Mouse (Mus musculus): ENCODE measurements around the gene Coq10a.

GRCm38 (mm10) chr10:128401638-128402037, 32.8 kb upstream of the Coq10a start:
- TF ChIP-seq GATA1 (IDR thresholded peaks at IDR 0.05; ENCODE audit: low read length) (no peak), TAL1 (IDR thresholded peaks at IDR 0.05; ENCODE audit: low read length) (no peak)

Measured in erythroblast, embryonic 14.5 days (primary cell).